Mouse (Mus musculus) lung, embryonic 14.5 days (tissue): Measurements from ENCODE around the gene Catsperd. TPM values are rescaled to one million over a fixed set of nuclear protein-coding genes. Genes with fewer than 3 reads are reported as not detected.

Source experiments
- ATAC-seq: fragments of 200-750 bp; cut with Nextera tagmentation; 2 replicates; pipeline ENCODE4 v1.8.0; 2017; ENCODE audit warnings: mild to moderate bottlenecking, moderate TSS enrichment, moderate library complexity; ENCODE audit not compliant: insufficient read depth
- DNase-seq: peaks from one replicate; pipeline ENCODE4 v3.0.0-alpha.2; 2015
- H3K27ac ChIP-seq: fragments of 300-500 bp; sonication (generic); 2 replicates; pipeline ENCODE4 v1.5.1; 2014; ENCODE audit warnings: low read depth, mild to moderate bottlenecking, moderate library complexity
- H3K27me3 ChIP-seq: fragments of 300-500 bp; sonication (generic); 2 replicates; pipeline ENCODE4 v1.6.1; 2014; ENCODE audit warnings: low read length, control low read depth; ENCODE audit not compliant: insufficient read depth
- H3K36me3 ChIP-seq: fragments of 300-500 bp; sonication (generic); 2 replicates; pipeline ENCODE4 v1.6.1; 2014; ENCODE audit warnings: control low read depth; ENCODE audit not compliant: insufficient read depth
- H3K4me1 ChIP-seq: fragments of 300-500 bp; sonication (generic); 2 replicates; pipeline ENCODE4 v1.6.1; 2014; ENCODE audit warnings: antibody characterized with exemption, control low read depth; ENCODE audit not compliant: insufficient read depth
- H3K4me2 ChIP-seq: fragments of 300-500 bp; sonication (generic); 2 replicates; pipeline ENCODE4 v1.6.1; 2014; ENCODE audit warnings: mild to moderate bottlenecking
- H3K4me3 ChIP-seq: fragments of 300-500 bp; sonication (generic); 2 replicates; pipeline ENCODE4 v1.5.1; 2014; ENCODE audit warnings: low read depth, low read length
- H3K9ac ChIP-seq: fragments of 300-500 bp; sonication (generic); 2 replicates; pipeline ENCODE4 v1.6.1; 2014
- H3K9me3 ChIP-seq: fragments of 300-500 bp; sonication (generic); 2 replicates; pipeline ENCODE4 v1.6.1; 2016; ENCODE audit warnings: low read depth, low read length, control low read depth
- CTCF ChIP-seq: IDR thresholded peaks from 2 replicates; pipeline ENCODE4 v1.5.1; 2016; ENCODE audit warnings: antibody characterized with exemption, low read depth
- WGBS: fragments of 180-500 bp; shearing (Covaris S2); extraction: QIAGEN DNeasy Blood & Tissue Kit; methylation state at CpG from one replicate; pipeline ENCODE4 v1.1.7; 2014; 5-methylcytosine and 5-hydroxymethylcytosine counted together
- polyA plus RNA-seq: library from polyadenylated mRNA; unstranded; fragments of >200 nt; fragmentation: Nextera tagmentation; extraction: Ambion mirVana; gene quantifications from 2 replicates; pipeline ENCODE4 v1.2.1, GENCODE M21; 2014

Catsperd gene
- polyA plus RNA-seq = 0.57 and 0.76 TPM in 2 replicates

GRCm38 (mm10) chr17:56627530-56628277, at the start of gene Catsperd:
TSS of gene Catsperd (plus strand) at chr17:56628143.
- 8% methylated on average over 26 of the region's 26 CpGs for WGBS
- Histone ChIP-seq H3K27ac (peak within 1 kb of the TSS; percentile 61), H3K27me3 (no peaks in the 10 kb centered on the region), H3K4me2 (peak within 1 kb of the TSS; percentile 91), H3K9me3 (no peaks in the 10 kb centered on the region), H3K9ac (peak within 1 kb of the TSS; percentile 35), H3K4me3 (peak within 1 kb of the TSS; percentile 96), H3K36me3 (peaks cover 15% of the 10 kb centered on the region), H3K4me1 (0 out of 2 replicates have a peak, but pooled peaks cover 5% of the 10 kb centered on the region)
- TF ChIP-seq CTCF = no peak
- peak; percentile 41 for DNase-seq
- ATAC-seq = peak; percentile 36

- peaks cover 4% of the 10 kb centered on the region for H3K4me1 ChIP-seq
- no peaks in the 10 kb centered on the region for H3K27me3 ChIP-seq
- H3K36me3 ChIP-seq = peaks cover 67% of the 10 kb centered on the region
- no peaks in the 10 kb centered on the region for H3K9me3 ChIP-seq
- DNase-seq = no peak
- 75% methylated on average over 1 of the region's 1 CpGs for WGBS
- H3K9ac ChIP-seq = peak overlapping the region; percentile 84
- peak overlapping the region; percentile 88 for H3K4me3 ChIP-seq
- ATAC-seq = no peak
- H3K4me2 ChIP-seq = peak overlapping the region; percentile 81
- no peak for TF ChIP-seq CTCF
- H3K27ac ChIP-seq = no peak overlapping the region
Measured at GRCm38 (mm10) chr17:56583071-56583470, 44.9 kb upstream of the Catsperd start.

- Histone ChIP-seq H3K36me3 (peaks cover 67% of the 10 kb centered on the region), H3K4me3 (peak overlapping the region; percentile 88), H3K4me2 (peak overlapping the region; percentile 81), H3K27ac (peak overlapping the region; percentile 93), H3K9me3 (no peaks in the 10 kb centered on the region), H3K4me1 (peaks cover 4% of the 10 kb centered on the region), H3K9ac (peak overlapping the region; percentile 84), H3K27me3 (no peaks in the 10 kb centered on the region)
- DNase-seq (peak; percentile 47), ATAC-seq (peak; percentile 0; the same call in 1 of the 2 replicates)
- no peak for TF ChIP-seq CTCF
- WGBS = under 1% methylated on average over 33 of the region's 33 CpGs
Measured at GRCm38 (mm10) chr17:56583611-56584256, 44.2 kb upstream of the Catsperd start.

- H3K4me3 ChIP-seq = peak within 1 kb of the TSS; percentile 90
- H3K4me2 ChIP-seq = peak within 1 kb of the TSS; percentile 89
- under 1% methylated on average over 92 of the region's 101 CpGs for WGBS
- DNase-seq = peak; percentile 100
- no peaks in the 10 kb centered on the region for H3K9me3 ChIP-seq
- H3K4me1 ChIP-seq = peaks cover 4% of the 10 kb centered on the region
- H3K27ac ChIP-seq = peak within 1 kb of the TSS; percentile 93
- TF ChIP-seq CTCF = peak; percentile 20; the same call in 1 of the 2 replicates
- peaks cover 67% of the 10 kb centered on the region for H3K36me3 ChIP-seq
- no peaks in the 10 kb centered on the region for H3K27me3 ChIP-seq
- ATAC-seq = peak; percentile 96
- H3K9ac ChIP-seq = peak within 1 kb of the TSS; percentile 84
Measured at GRCm38 (mm10) chr17:56584257-56585130, 43.4 kb upstream of the Catsperd start, which contains the start of the genes Safb2 and Safb. TSS of gene Safb2 (minus strand) at chr17:56584585. TSS of gene Safb (plus strand) at chr17:56584825.

GRCm38 (mm10) chr17:56585171-56585821, 42.6 kb upstream of the Catsperd start:
- Histone ChIP-seq H3K4me2 (peak overlapping the region; percentile 89), H3K9ac (peak overlapping the region; percentile 79), H3K4me1 (peaks cover 4% of the 10 kb centered on the region), H3K9me3 (no peaks in the 10 kb centered on the region), H3K27me3 (no peaks in the 10 kb centered on the region), H3K4me3 (peak overlapping the region; percentile 90), H3K27ac (peak overlapping the region; percentile 93), H3K36me3 (peaks cover 67% of the 10 kb centered on the region)
- ATAC-seq (peak; percentile 7; the same call in 1 of the 2 replicates), DNase-seq (peak; percentile 58)
- TF ChIP-seq CTCF = no peak
- under 1% methylated on average over 60 of the region's 61 CpGs for WGBS

GRCm38 (mm10) chr17:56587773-56588172, 40.2 kb upstream of the Catsperd start:
- TF ChIP-seq CTCF = no peak
- 70% methylated on average over 1 of the region's 1 CpGs for WGBS

More at GRCm38 (mm10) chr17:56587773-56588172, 40.2 kb upstream of the Catsperd start:
- H3K4me1 ChIP-seq = peaks cover 4% of the 10 kb centered on the region; the same call in 1 of the 2 replicates
- no peak overlapping the region for H3K4me3 ChIP-seq
- no peak for ATAC-seq
- H3K36me3 ChIP-seq = peaks cover 66% of the 10 kb centered on the region
- no peaks in the 10 kb centered on the region for H3K27me3 ChIP-seq
- DNase-seq = no peak
- H3K9ac ChIP-seq = no peak overlapping the region
- no peak overlapping the region for H3K4me2 ChIP-seq
- no peaks in the 10 kb centered on the region for H3K9me3 ChIP-seq
- no peak overlapping the region for H3K27ac ChIP-seq
